Mouse (Mus musculus) urinary bladder, postnatal 0 days (tissue): ENCODE results near the gene Olfr453. TPM values are rescaled to one million over a fixed set of nuclear protein-coding genes. Genes with fewer than 3 reads are reported as not detected.

Experiments used
- polyA plus RNA-seq: library from polyadenylated mRNA; unstranded; fragments of >200 nt; fragmentation: Nextera tagmentation; extraction: Ambion mirVana; gene quantifications from 2 replicates; pipeline ENCODE4 v1.2.1, GENCODE M21; 2015

The Olfr453 gene
- not detected in 2 replicates for polyA plus RNA-seq

DNA sequence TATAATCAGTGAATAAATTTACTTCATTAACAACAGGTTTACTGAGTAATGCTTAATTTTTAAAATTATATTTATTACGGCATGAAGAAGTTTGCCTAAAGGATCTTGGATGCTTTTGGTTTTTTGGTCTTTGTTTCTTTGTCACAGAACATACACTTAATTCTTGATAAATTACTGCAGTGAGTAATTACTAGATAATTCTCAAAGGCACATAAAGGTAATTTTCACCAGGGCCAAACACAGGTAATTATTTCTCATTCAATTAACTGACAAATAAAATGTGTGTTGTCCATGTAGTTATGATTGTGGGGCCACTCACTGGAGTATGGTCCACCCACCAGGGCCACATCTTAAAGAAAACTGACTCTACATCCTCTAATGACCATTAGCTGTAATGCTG lies at the start of gene Olfr453:
Olfr453 (plus strand) TSS at position 301 of the 400 bp plus-strand sequence.

DNA sequence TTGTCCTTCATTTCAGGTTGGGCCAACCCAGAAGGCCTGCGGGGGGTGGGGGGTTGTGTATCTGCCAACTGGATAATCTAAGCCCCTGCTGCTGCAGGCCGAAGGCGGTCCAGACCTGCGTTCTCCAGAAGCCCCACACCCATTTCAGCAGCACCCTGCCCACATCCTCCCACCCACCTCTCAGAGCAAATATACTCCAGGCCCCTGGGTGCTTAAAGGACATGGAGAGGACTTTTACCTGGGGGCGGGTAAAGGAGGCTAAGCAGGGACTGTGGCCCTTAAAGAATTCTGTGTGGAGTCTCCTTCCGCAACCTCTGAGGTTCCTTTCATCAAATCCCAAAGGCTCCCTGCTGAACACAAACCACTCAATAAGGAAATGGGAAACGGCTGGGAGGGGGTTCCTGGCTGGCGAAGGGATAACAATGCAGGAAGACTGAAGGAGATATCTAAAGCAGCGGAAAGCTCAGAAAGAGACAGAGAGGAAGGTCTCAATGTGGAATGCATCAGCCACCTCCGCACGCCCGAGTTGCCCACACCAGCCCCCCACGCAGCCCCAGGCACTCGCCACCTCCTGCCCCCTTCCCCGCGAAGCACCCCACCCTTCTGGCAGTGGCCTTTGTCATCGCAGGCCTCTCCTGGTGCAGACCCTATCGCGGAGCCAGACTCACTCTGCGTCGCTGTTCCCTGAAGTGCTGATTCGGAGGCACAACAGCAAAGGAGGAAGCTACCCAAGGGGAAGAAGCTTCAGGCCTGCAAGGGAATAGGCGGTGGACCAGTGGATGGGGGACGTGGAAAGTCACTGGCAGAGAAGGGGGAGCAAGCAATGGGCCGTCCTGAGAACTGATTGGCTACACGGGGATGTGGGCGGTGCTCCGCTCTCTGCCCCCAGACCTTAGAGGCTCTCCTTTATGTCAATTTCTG lies 29.6 kb upstream of the Olfr453 start, which contains the start of gene Tcaf1:
Tcaf1 (minus strand) TSS at position 798 of the 921 bp plus-strand sequence.

DNA sequence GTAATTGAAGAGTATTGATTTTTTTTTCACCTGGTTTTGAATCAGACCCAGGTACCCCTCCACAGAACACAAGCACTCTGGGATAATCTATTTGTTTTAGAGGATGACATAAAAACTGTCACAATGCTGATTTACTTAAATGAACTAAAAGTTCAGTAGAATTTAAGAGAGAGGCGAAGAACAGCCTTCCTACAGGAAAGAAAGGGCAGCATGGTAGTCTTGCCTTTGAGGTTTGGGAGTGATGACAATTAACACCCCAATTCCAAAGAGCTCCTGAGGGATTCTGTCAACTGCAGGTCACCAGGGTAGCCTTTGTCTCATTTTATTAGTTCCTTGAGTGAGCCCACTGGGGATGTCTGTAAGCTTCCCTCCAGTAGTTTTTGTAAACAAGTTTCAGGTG lies 16.9 kb downstream of the Olfr453 start, which contains the start of gene Olfr38:
Olfr38 (plus strand) TSS at position 301 of the 400 bp plus-strand sequence.

DNA sequence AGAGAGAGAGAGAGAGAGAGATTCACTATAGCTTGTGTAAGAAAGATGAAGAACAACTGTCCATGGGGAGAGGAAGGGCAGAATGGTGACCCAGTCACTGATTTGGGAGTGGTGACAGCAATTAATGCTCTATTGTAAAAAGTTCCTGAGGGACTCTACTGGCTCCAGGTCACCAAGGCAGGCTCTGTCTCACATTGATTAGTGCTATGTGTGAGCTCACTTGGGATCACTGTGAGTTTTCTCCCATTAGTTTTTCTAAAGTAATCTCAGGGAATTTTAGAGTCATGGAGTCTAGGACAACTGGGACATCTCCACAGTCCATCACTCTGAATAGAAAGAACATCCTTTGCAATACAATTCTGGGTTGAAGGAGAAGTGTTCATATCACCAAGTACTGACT lies 45.6 kb downstream of the Olfr453 start, which contains the start of gene Olfr452:
Olfr452 (plus strand) TSS at position 301 of the 400 bp plus-strand sequence.

Other genes starting within 250 kb of the Olfr453 start
- not detected in 2 replicates for gene Olfr455, start 191.8 kb upstream of the Olfr453 start, polyA plus RNA-seq
- not detected in 2 replicates for gene Tcaf3, start 141.7 kb upstream of the Olfr453 start, polyA plus RNA-seq
- 4.2 and 4.5 TPM in 2 replicates for gene Tcaf2, start 94.1 kb upstream of the Olfr453 start, polyA plus RNA-seq
- 40.9 and 41.9 TPM in 2 replicates for gene Tcaf1, start 29.3 kb upstream of the Olfr453 start, polyA plus RNA-seq
- not detected in 2 replicates for gene Olfr38, start 17.0 kb downstream of the Olfr453 start, polyA plus RNA-seq
- not detected in 2 replicates for gene Olfr452, start 45.7 kb downstream of the Olfr453 start, polyA plus RNA-seq
- not detected in 2 replicates for gene Olfr450, start 72.6 kb downstream of the Olfr453 start, polyA plus RNA-seq
- not detected in 2 replicates for gene Olfr449, start 95.0 kb downstream of the Olfr453 start, polyA plus RNA-seq
- gene Olfr448, start 151.1 kb downstream of the Olfr453 start, polyA plus RNA-seq = not detected in 2 replicates
- gene Olfr447, start 169.5 kb downstream of the Olfr453 start, polyA plus RNA-seq = not detected in 2 replicates
- gene Olfr446, start 182.0 kb downstream of the Olfr453 start, polyA plus RNA-seq = not detected in 2 replicates
- gene Olfr444, start 209.7 kb downstream of the Olfr453 start, polyA plus RNA-seq = not detected in 2 replicates